Mouse (Mus musculus): ENCODE measurements at regions not wholly inside any gene's neighbourhood (a gene's known extent, or its start where the extent isn't known, plus 50 kb on each side); places are given as distances from the start of the nearest gene placed in this dataset.

- no peak overlapping the region for H3K4me2 ChIP-seq
- WGBS, result 73% methylated on average over 4 of the region's 4 CpGs
- H3K27ac ChIP-seq (replicated peaks), result no peak overlapping the region
- H3K9me3 ChIP-seq, result no peaks in the 10 kb centered on the region
- H3K27me3 ChIP-seq (replicated peaks), result no peaks in the 10 kb centered on the region
- no peak for ATAC-seq (ENCODE audit: extremely low read depth, insufficient number of reproducible peaks, low FRiP score, low TSS enrichment)
- H3K36me3 ChIP-seq, result no peaks in the 10 kb centered on the region
- no peak overlapping the region for H3K9ac ChIP-seq
- no peaks in the 10 kb centered on the region for H3K4me1 ChIP-seq
- H3K4me3 ChIP-seq, result no peak overlapping the region
Measured at GRCm38 (mm10) chr8:53749263-53749662, 110.4 kb upstream of the Neil3 start.

GRCm38 (mm10) chr8:53769211-53769610, 130.3 kb upstream of the Neil3 start:
- no peaks in the 10 kb centered on the region for H3K36me3 ChIP-seq
- no peak overlapping the region for H3K9ac ChIP-seq
- H3K27me3 ChIP-seq (replicated peaks), result no peaks in the 10 kb centered on the region
- no peak overlapping the region for H3K27ac ChIP-seq (replicated peaks)
- no peaks in the 10 kb centered on the region for H3K9me3 ChIP-seq
- no peak for ATAC-seq (ENCODE audit: extremely low read depth, insufficient number of reproducible peaks, low FRiP score, low TSS enrichment)
- H3K4me2 ChIP-seq, result no peak overlapping the region
- no peaks in the 10 kb centered on the region for H3K4me1 ChIP-seq
- no peak overlapping the region for H3K4me3 ChIP-seq

- Histone ChIP-seq H3K9me3 (no peaks in the 10 kb centered on the region), H3K4me3 (no peak overlapping the region), H3K9ac (no peak overlapping the region), H3K27ac (replicated peaks) (no peak overlapping the region), H3K4me2 (no peak overlapping the region), H3K36me3 (no peaks in the 10 kb centered on the region), H3K27me3 (replicated peaks) (no peaks in the 10 kb centered on the region), H3K4me1 (no peaks in the 10 kb centered on the region)
- ATAC-seq (ENCODE audit: extremely low read depth, insufficient number of reproducible peaks, low FRiP score, low TSS enrichment), result no peak
Measured at GRCm38 (mm10) chr8:53775511-53775910, 136.6 kb upstream of the Neil3 start.

- Histone ChIP-seq H3K9ac (no peak overlapping the region), H3K4me2 (no peak overlapping the region), H3K27me3 (replicated peaks) (no peaks in the 10 kb centered on the region), H3K27ac (replicated peaks) (no peak overlapping the region), H3K9me3 (no peaks in the 10 kb centered on the region), H3K4me1 (no peaks in the 10 kb centered on the region), H3K36me3 (no peaks in the 10 kb centered on the region), H3K4me3 (no peak overlapping the region)
- WGBS, result 62% methylated on average over 2 of the region's 2 CpGs
- ATAC-seq (ENCODE audit: extremely low read depth, insufficient number of reproducible peaks, low FRiP score, low TSS enrichment), result no peak
Measured at GRCm38 (mm10) chr8:53780886-53781285, 142.0 kb upstream of the Neil3 start.

- H3K4me2 ChIP-seq, result no peak overlapping the region
Measured at GRCm38 (mm10) chr8:53781885-53782284, 143.0 kb upstream of the Neil3 start.

GRCm38 (mm10) chr8:53788202-53788601, 149.3 kb upstream of the Neil3 start:
- no peak overlapping the region for H3K4me3 ChIP-seq
- no peaks in the 10 kb centered on the region for H3K27me3 ChIP-seq (replicated peaks)
- H3K36me3 ChIP-seq, result no peaks in the 10 kb centered on the region
- no peaks in the 10 kb centered on the region for H3K4me1 ChIP-seq
- no peak overlapping the region for H3K27ac ChIP-seq (replicated peaks)
- WGBS, result 59% methylated on average over 1 of the region's 1 CpGs
- no peaks in the 10 kb centered on the region for H3K9me3 ChIP-seq
- H3K9ac ChIP-seq, result no peak overlapping the region
- ATAC-seq (ENCODE audit: extremely low read depth, insufficient number of reproducible peaks, low FRiP score, low TSS enrichment), result no peak
- H3K4me2 ChIP-seq, result no peak overlapping the region

More at GRCm38 (mm10) chr8:53781885-53782284, 143.0 kb upstream of the Neil3 start:
- Histone ChIP-seq H3K27me3 (replicated peaks) (no peaks in the 10 kb centered on the region), H3K27ac (replicated peaks) (no peak overlapping the region), H3K9me3 (no peaks in the 10 kb centered on the region), H3K36me3 (no peaks in the 10 kb centered on the region), H3K9ac (no peak overlapping the region), H3K4me3 (no peak overlapping the region), H3K4me1 (no peaks in the 10 kb centered on the region)
- no peak for ATAC-seq (ENCODE audit: extremely low read depth, insufficient number of reproducible peaks, low FRiP score, low TSS enrichment)
- 66% methylated on average over 4 of the region's 4 CpGs for WGBS

GRCm38 (mm10) chr8:53821148-53821547, 182.3 kb upstream of the Neil3 start:
- 52% methylated on average over 1 of the region's 1 CpGs for WGBS
- H3K36me3 ChIP-seq, result no peaks in the 10 kb centered on the region
- H3K4me2 ChIP-seq, result no peak overlapping the region
- no peaks in the 10 kb centered on the region for H3K9me3 ChIP-seq
- no peak overlapping the region for H3K27ac ChIP-seq (replicated peaks)
- H3K9ac ChIP-seq, result no peak overlapping the region
- H3K4me1 ChIP-seq, result peaks cover 3% of the 10 kb centered on the region; the same call in 1 of the 2 replicates
- H3K27me3 ChIP-seq (replicated peaks), result no peaks in the 10 kb centered on the region
- no peak overlapping the region for H3K4me3 ChIP-seq
- ATAC-seq (ENCODE audit: extremely low read depth, insufficient number of reproducible peaks, low FRiP score, low TSS enrichment), result no peak

- peaks cover 3% of the 10 kb centered on the region; the same call in 1 of the 2 replicates for H3K4me1 ChIP-seq
- H3K36me3 ChIP-seq, result no peaks in the 10 kb centered on the region
- ATAC-seq (ENCODE audit: extremely low read depth, insufficient number of reproducible peaks, low FRiP score, low TSS enrichment), result no peak
- no peaks in the 10 kb centered on the region for H3K9me3 ChIP-seq
- no peak overlapping the region for H3K9ac ChIP-seq
- H3K4me3 ChIP-seq, result no peak overlapping the region
- H3K27me3 ChIP-seq (replicated peaks), result no peaks in the 10 kb centered on the region
- WGBS, result 76% methylated on average over 1 of the region's 1 CpGs
- no peak overlapping the region for H3K27ac ChIP-seq (replicated peaks)
- no peak overlapping the region for H3K4me2 ChIP-seq
Measured at GRCm38 (mm10) chr8:53827395-53827794, 188.5 kb upstream of the Neil3 start.

- ATAC-seq (ENCODE audit: extremely low read depth, insufficient number of reproducible peaks, low FRiP score, low TSS enrichment), result no peak
- H3K4me2 ChIP-seq, result no peak overlapping the region
- H3K4me3 ChIP-seq, result no peak overlapping the region
- H3K4me1 ChIP-seq, result no peaks in the 10 kb centered on the region
- no peak overlapping the region for H3K27ac ChIP-seq (replicated peaks)
- no peak overlapping the region for H3K9ac ChIP-seq
- no peaks in the 10 kb centered on the region for H3K36me3 ChIP-seq
- no peaks in the 10 kb centered on the region for H3K27me3 ChIP-seq (replicated peaks)
- no peaks in the 10 kb centered on the region for H3K9me3 ChIP-seq
Measured at GRCm38 (mm10) chr8:53847821-53848220, 209.0 kb upstream of the Neil3 start.

- 48% methylated on average over 1 of the region's 1 CpGs for WGBS
Measured at GRCm38 (mm10) chr8:53868567-53868966, 208.8 kb upstream of the Vegfc start.

GRCm38 (mm10) chr8:53869997-53870596, 207.3 kb upstream of the Vegfc start:
- Histone ChIP-seq H3K4me2 (no peak overlapping the region), H3K27me3 (replicated peaks) (no peaks in the 10 kb centered on the region), H3K4me1 (no peaks in the 10 kb centered on the region), H3K9me3 (no peaks in the 10 kb centered on the region), H3K36me3 (no peaks in the 10 kb centered on the region), H3K27ac (replicated peaks) (no peak overlapping the region), H3K9ac (no peak overlapping the region), H3K4me3 (no peak overlapping the region)
- ATAC-seq (ENCODE audit: extremely low read depth, insufficient number of reproducible peaks, low FRiP score, low TSS enrichment), result no peak
- WGBS, result 60% methylated on average over 8 of the region's 8 CpGs

More at GRCm38 (mm10) chr8:53868567-53868966, 208.8 kb upstream of the Vegfc start:
- no peak overlapping the region for H3K4me2 ChIP-seq
- no peak overlapping the region for H3K27ac ChIP-seq (replicated peaks)
- no peak overlapping the region for H3K4me3 ChIP-seq
- no peaks in the 10 kb centered on the region for H3K36me3 ChIP-seq
- no peak for ATAC-seq (ENCODE audit: extremely low read depth, insufficient number of reproducible peaks, low FRiP score, low TSS enrichment)
- no peaks in the 10 kb centered on the region for H3K27me3 ChIP-seq (replicated peaks)
- H3K4me1 ChIP-seq, result no peaks in the 10 kb centered on the region
- H3K9me3 ChIP-seq, result no peaks in the 10 kb centered on the region
- H3K9ac ChIP-seq, result no peak overlapping the region

- Histone ChIP-seq H3K4me2 (no peak overlapping the region), H3K36me3 (no peaks in the 10 kb centered on the region), H3K27ac (replicated peaks) (no peak overlapping the region), H3K27me3 (replicated peaks) (no peaks in the 10 kb centered on the region), H3K9ac (no peak overlapping the region), H3K9me3 (no peaks in the 10 kb centered on the region), H3K4me1 (no peaks in the 10 kb centered on the region), H3K4me3 (no peak overlapping the region)
- ATAC-seq (ENCODE audit: extremely low read depth, insufficient number of reproducible peaks, low FRiP score, low TSS enrichment), result no peak
- 56% methylated on average over 4 of the region's 4 CpGs for WGBS
Measured at GRCm38 (mm10) chr8:53872033-53872619, 205.3 kb upstream of the Vegfc start.
